Comparison of ENCODE assay signal across 8 mouse cellular contexts in genomic region chr8:11340310-11341110, GRCm38 (mm10). TPM values are rescaled to one million over a fixed set of nuclear protein-coding genes. Genes with fewer than 3 reads are reported as not detected.
DNase-seq lines count a peak whose midpoint lies in the region; ATAC-seq lines count a peak whose summit lies in the region.

No protein-coding gene starts in this region.

- H3K9ac ChIP-seq in heart, embryonic 14.5 days (ENCODE audit: low read length) = no peak overlapping the region; the same call in 1 of the 2 replicates
- no peak overlapping the region for H3K9ac ChIP-seq in limb, embryonic 13.5 days
- no peak overlapping the region for H3K9ac ChIP-seq in midbrain, embryonic 14.5 days (replicated peaks; ENCODE audit: low read length)
- H3K9ac ChIP-seq in midbrain, embryonic 11.5 days (ENCODE audit: low read length) = no peak overlapping the region

- no peaks in the 10 kb centered on the region for H3K27me3 ChIP-seq in heart, embryonic 14.5 days (ENCODE audit: control insufficient read depth, insufficient read depth, low read length)
- H3K27me3 ChIP-seq in limb, embryonic 13.5 days = no peaks in the 10 kb centered on the region
- H3K27me3 ChIP-seq in midbrain, embryonic 14.5 days (ENCODE audit: control insufficient read depth, insufficient read depth, low read length) = no peaks in the 10 kb centered on the region
- no peaks in the 10 kb centered on the region for H3K27me3 ChIP-seq in midbrain, embryonic 11.5 days (ENCODE audit: control insufficient read depth, insufficient read depth, low read length)

- no peaks in the 10 kb centered on the region for H3K36me3 ChIP-seq in heart, embryonic 14.5 days (ENCODE audit: control insufficient read depth, insufficient read depth, low read length)
- H3K36me3 ChIP-seq in limb, embryonic 13.5 days = no peaks in the 10 kb centered on the region
- no peaks in the 10 kb centered on the region for H3K36me3 ChIP-seq in midbrain, embryonic 14.5 days (ENCODE audit: control insufficient read depth, insufficient read depth, low read length)
- no peaks in the 10 kb centered on the region for H3K36me3 ChIP-seq in midbrain, embryonic 11.5 days (ENCODE audit: control insufficient read depth, insufficient read depth, low read length)

- H3K4me2 ChIP-seq in heart, embryonic 14.5 days (ENCODE audit: low read length) = no peak overlapping the region
- no peak overlapping the region for H3K4me2 ChIP-seq in limb, embryonic 13.5 days (replicated peaks)
- no peak overlapping the region for H3K4me2 ChIP-seq in midbrain, embryonic 14.5 days (ENCODE audit: low read length)
- H3K4me2 ChIP-seq in midbrain, embryonic 11.5 days = no peak overlapping the region

- H3K4me3 ChIP-seq in heart, embryonic 14.5 days (ENCODE audit: control insufficient read depth in 1 of 2, insufficient read depth in 1 of 2, low read depth in 1 of 2, low read length in 2 of 2) = no peak overlapping the region
- H3K4me3 ChIP-seq in limb, embryonic 13.5 days = no peak overlapping the region
- H3K4me3 ChIP-seq in midbrain, embryonic 14.5 days (replicated peaks; ENCODE audit: low read depth, low read length) = no peak overlapping the region
- no peak overlapping the region for H3K4me3 ChIP-seq in midbrain, embryonic 11.5 days (ENCODE audit: low read depth, low read length)

- 36% methylated on average over 12 of the region's 12 CpGs for WGBS in heart, embryonic 14.5 days
- 55% methylated on average over 12 of the region's 12 CpGs for WGBS in limb, embryonic 13.5 days
- 73% methylated on average over 12 of the region's 12 CpGs for WGBS in midbrain, embryonic 14.5 days
- 68% methylated on average over 12 of the region's 12 CpGs for WGBS in midbrain, embryonic 11.5 days

- ATAC-seq in heart, embryonic 14.5 days (ENCODE audit: insufficient number of reproducible peaks, insufficient read depth, low FRiP score, low read depth) = peak; percentile 54
- 0 out of 2 replicates have a peak, but pooled peaks have one; percentile 12 for ATAC-seq in limb, embryonic 13.5 days (ENCODE audit: low FRiP score, low read depth)
- ATAC-seq in inflammation-experienced regulatory T-cells, adult 6 months = no peak
- no peak for ATAC-seq in midbrain, embryonic 14.5 days (ENCODE audit: low FRiP score, low TSS enrichment)
- ATAC-seq in midbrain, embryonic 11.5 days (ENCODE audit: low FRiP score) = no peak

- H3K27ac ChIP-seq in heart, embryonic 14.5 days (replicated peaks in 1 of 2; ENCODE audit: control insufficient read depth in 1 of 2, insufficient read depth in 1 of 2, low read depth in 2 of 2, low read length in 2 of 2) = peak overlapping the region; percentile 20 to 48; a peak in 3 of 4 replicates
- H3K27ac ChIP-seq in limb, embryonic 13.5 days = no peak overlapping the region
- H3K27ac ChIP-seq in midbrain, embryonic 14.5 days (replicated peaks; ENCODE audit: low read depth, low read length) = no peak overlapping the region
- no peak overlapping the region for H3K27ac ChIP-seq in midbrain, embryonic 11.5 days (ENCODE audit: low read depth, low read length)

- DNase-seq in ES-CJ7 (ENCODE audit: low read depth, low spot score) = peak; percentile 62
- peak; percentile 66 for DNase-seq in R1 (ENCODE audit: low read depth, low spot score)
- DNase-seq in midbrain, embryonic 14.5 days = no peak
- no peak for DNase-seq in thymus, postnatal 10 days (ENCODE audit: low spot score in 2 of 2)
- DNase-seq in midbrain, embryonic 11.5 days (ENCODE audit: low spot score, missing footprints) = no peak

- H3K9me3 ChIP-seq in heart, embryonic 14.5 days (ENCODE audit: control insufficient read depth, low read length) = no peaks in the 10 kb centered on the region
- no peaks in the 10 kb centered on the region for H3K9me3 ChIP-seq in limb, embryonic 13.5 days
- H3K9me3 ChIP-seq in midbrain, embryonic 14.5 days (ENCODE audit: control insufficient read depth, low read length) = no peaks in the 10 kb centered on the region
- H3K9me3 ChIP-seq in midbrain, embryonic 11.5 days (ENCODE audit: control insufficient read depth, low read length) = no peaks in the 10 kb centered on the region

- peaks cover 39 to 66% of the 10 kb centered on the region in 2 experiments for H3K4me1 ChIP-seq in heart, embryonic 14.5 days (ENCODE audit: control insufficient read depth in 2 of 2, insufficient read depth in 2 of 2, low read length in 2 of 2)
- H3K4me1 ChIP-seq in limb, embryonic 13.5 days = peaks cover 33% of the 10 kb centered on the region
- no peaks in the 10 kb centered on the region for H3K4me1 ChIP-seq in midbrain, embryonic 14.5 days (ENCODE audit: control insufficient read depth, insufficient read depth, low read length)
- H3K4me1 ChIP-seq in midbrain, embryonic 11.5 days (ENCODE audit: control insufficient read depth, insufficient read depth, low read length) = no peaks in the 10 kb centered on the region

RNA-seq across cellular contexts. Expression of gene Col4a1, which starts 27.9 kb away (rescaled TPM):
- polyA plus RNA-seq in heart, embryonic 14.5 days (2014; fragmentation: Nextera tagmentation; extraction: Ambion mirVana) = 250 and 253 TPM in 2 replicates
- 113 and 115 TPM in 2 replicates for polyA plus RNA-seq in limb, embryonic 13.5 days (2015; fragmentation: Nextera tagmentation; extraction: Ambion mirVana)
- under 1 TPM in 1 of 3 experiments, not detected in 2; 0.40 TPM for polyA plus RNA-seq in inflammation-experienced regulatory T-cells, adult 6 months (2017; shearing (Covaris generic))
- polyA plus RNA-seq in midbrain, embryonic 14.5 days (2014; fragmentation: Nextera tagmentation; extraction: Ambion mirVana) = 38.1 and 123 TPM in 2 replicates
- polyA plus RNA-seq in midbrain, embryonic 11.5 days (2014; fragmentation: Nextera tagmentation; extraction: Ambion mirVana) = 105 and 115 TPM in 2 replicates

RNA-seq across cellular contexts. Expression of gene Col4a2, which starts 27.9 kb away (rescaled TPM):
- 77.7 and 80.3 TPM in 2 replicates for polyA plus RNA-seq in heart, embryonic 14.5 days (2014; fragmentation: Nextera tagmentation; extraction: Ambion mirVana)
- 52.1 and 56.3 TPM in 2 replicates for polyA plus RNA-seq in limb, embryonic 13.5 days (2015; fragmentation: Nextera tagmentation; extraction: Ambion mirVana)
- polyA plus RNA-seq in inflammation-experienced regulatory T-cells, adult 6 months (2017; shearing (Covaris generic)) = not detected
- polyA plus RNA-seq in midbrain, embryonic 14.5 days (2014; fragmentation: Nextera tagmentation; extraction: Ambion mirVana) = 15.0 and 40.7 TPM in 2 replicates
- polyA plus RNA-seq in midbrain, embryonic 11.5 days (2014; fragmentation: Nextera tagmentation; extraction: Ambion mirVana) = 28.5 and 34.1 TPM in 2 replicates

Comparison
In these comparisons a context has a peak if more than half of its experiments do, and no peak if none do; other contexts are left out.
1. DNase-seq: peak in ES-CJ7 (single experiment) and R1 (single experiment); none in midbrain, embryonic 14.5 days (single experiment), thymus, postnatal 10 days (0 of 2) and midbrain, embryonic 11.5 days (single experiment).
2. ATAC-seq: peak in heart, embryonic 14.5 days (single experiment) and limb, embryonic 13.5 days (single experiment); none in inflammation-experienced regulatory T-cells, adult 6 months (single experiment), midbrain, embryonic 14.5 days (single experiment) and midbrain, embryonic 11.5 days (single experiment).
3. H3K27ac ChIP-seq: peak in heart, embryonic 14.5 days (2 of 2); none in limb, embryonic 13.5 days (single experiment), midbrain, embryonic 14.5 days (single experiment) and midbrain, embryonic 11.5 days (single experiment).
4. RNA of gene Col4a1, which starts 27.9 kb away (polyA plus RNA-seq): 250 to 253 TPM in heart, embryonic 14.5 days, 38.1 to 123 TPM in midbrain, embryonic 14.5 days, 113 to 115 TPM in limb, embryonic 13.5 days and 105 to 115 TPM in midbrain, embryonic 11.5 days; 0.40 TPM in inflammation-experienced regulatory T-cells, adult 6 months; every median in the first group is over 10 times any median in the second.
5. RNA of gene Col4a2, which starts 27.9 kb away (polyA plus RNA-seq): 77.7 to 80.3 TPM in heart, embryonic 14.5 days, 52.1 to 56.3 TPM in limb, embryonic 13.5 days, 15.0 to 40.7 TPM in midbrain, embryonic 14.5 days and 28.5 to 34.1 TPM in midbrain, embryonic 11.5 days; not detected in inflammation-experienced regulatory T-cells, adult 6 months; every median in the first group is over 10 times any median in the second.